Mouse (Mus musculus): ENCODE data around the gene Tulp4.

Tulp4 gene

GRCm38 (mm10) chr17:6106361-6107014 lies at the start of gene Tulp4:
TSS of gene Tulp4 (plus strand) at chr17:6106437.
- DNase-seq (ENCODE audit: low read depth), result peak; percentile 90

GRCm38 (mm10) chr17:6062793-6063192 lies 43.4 kb upstream of the Tulp4 start:
- DNase-seq (ENCODE audit: low read depth), result no peak

GRCm38 (mm10) chr17:6063532-6063931 lies 42.7 kb upstream of the Tulp4 start:
- DNase-seq (ENCODE audit: low read depth), result no peak

GRCm38 (mm10) chr17:6066021-6066420 lies 40.2 kb upstream of the Tulp4 start:
- no peak for DNase-seq (ENCODE audit: low read depth)

- DNase-seq (ENCODE audit: low read depth), result no peak
Observed at GRCm38 (mm10) chr17:6067613-6068012, 38.6 kb upstream of the Tulp4 start.

GRCm38 (mm10) chr17:6069866-6070265 lies 36.4 kb upstream of the Tulp4 start:
- no peak for DNase-seq (ENCODE audit: low read depth)

- DNase-seq (ENCODE audit: low read depth), result no peak
Observed at GRCm38 (mm10) chr17:6073405-6073804, 32.8 kb upstream of the Tulp4 start.

- DNase-seq (ENCODE audit: low read depth), result peak; percentile 96
Observed at GRCm38 (mm10) chr17:6079287-6080122, 26.7 kb upstream of the Tulp4 start, which contains the start of the genes Serac1 and Gtf2h5. TSS of gene Serac1 (minus strand) at chr17:6079741. TSS of gene Gtf2h5 (plus strand) at chr17:6079786.

GRCm38 (mm10) chr17:6083323-6083890 lies 22.8 kb upstream of the Tulp4 start:
- DNase-seq (ENCODE audit: low read depth), result no peak

GRCm38 (mm10) chr17:6091604-6092003 lies 14.6 kb upstream of the Tulp4 start:
- DNase-seq (ENCODE audit: low read depth), result no peak

- DNase-seq (ENCODE audit: low read depth), result peak; percentile 39
Observed at GRCm38 (mm10) chr17:6095579-6095978, 10.7 kb upstream of the Tulp4 start.

- DNase-seq (ENCODE audit: low read depth), result peak; percentile 77
Observed at GRCm38 (mm10) chr17:6097884-6098283, 8.4 kb upstream of the Tulp4 start.

- no peak for DNase-seq (ENCODE audit: low read depth)
Observed at GRCm38 (mm10) chr17:6102287-6102686, 4.0 kb upstream of the Tulp4 start.

- no peak for DNase-seq (ENCODE audit: low read depth)
Observed at GRCm38 (mm10) chr17:6103566-6103965, 2.7 kb upstream of the Tulp4 start.

GRCm38 (mm10) chr17:6107015-6107601 lies 871 bp downstream of the Tulp4 start:
- DNase-seq (ENCODE audit: low read depth), result peak; percentile 53

GRCm38 (mm10) chr17:6108175-6108574 lies 1.9 kb downstream of the Tulp4 start:
- no peak for DNase-seq (ENCODE audit: low read depth)

- DNase-seq (ENCODE audit: low read depth), result peak; percentile 68
Observed at GRCm38 (mm10) chr17:6110956-6111355, 4.7 kb downstream of the Tulp4 start.

- DNase-seq (ENCODE audit: low read depth), result no peak
Observed at GRCm38 (mm10) chr17:6113653-6114052, 7.4 kb downstream of the Tulp4 start.

GRCm38 (mm10) chr17:6115085-6115484 lies 8.8 kb downstream of the Tulp4 start:
- no peak for DNase-seq (ENCODE audit: low read depth)

GRCm38 (mm10) chr17:6117148-6117725 lies 11.0 kb downstream of the Tulp4 start:
- no peak for DNase-seq (ENCODE audit: low read depth)

GRCm38 (mm10) chr17:6117917-6118316 lies 11.7 kb downstream of the Tulp4 start:
- no peak for DNase-seq (ENCODE audit: low read depth)

- DNase-seq (ENCODE audit: low read depth), result no peak
Observed at GRCm38 (mm10) chr17:6118861-6119260, 12.6 kb downstream of the Tulp4 start.
